ENCODE assay signal across 33 mouse cellular contexts in the genomic region with DNA sequence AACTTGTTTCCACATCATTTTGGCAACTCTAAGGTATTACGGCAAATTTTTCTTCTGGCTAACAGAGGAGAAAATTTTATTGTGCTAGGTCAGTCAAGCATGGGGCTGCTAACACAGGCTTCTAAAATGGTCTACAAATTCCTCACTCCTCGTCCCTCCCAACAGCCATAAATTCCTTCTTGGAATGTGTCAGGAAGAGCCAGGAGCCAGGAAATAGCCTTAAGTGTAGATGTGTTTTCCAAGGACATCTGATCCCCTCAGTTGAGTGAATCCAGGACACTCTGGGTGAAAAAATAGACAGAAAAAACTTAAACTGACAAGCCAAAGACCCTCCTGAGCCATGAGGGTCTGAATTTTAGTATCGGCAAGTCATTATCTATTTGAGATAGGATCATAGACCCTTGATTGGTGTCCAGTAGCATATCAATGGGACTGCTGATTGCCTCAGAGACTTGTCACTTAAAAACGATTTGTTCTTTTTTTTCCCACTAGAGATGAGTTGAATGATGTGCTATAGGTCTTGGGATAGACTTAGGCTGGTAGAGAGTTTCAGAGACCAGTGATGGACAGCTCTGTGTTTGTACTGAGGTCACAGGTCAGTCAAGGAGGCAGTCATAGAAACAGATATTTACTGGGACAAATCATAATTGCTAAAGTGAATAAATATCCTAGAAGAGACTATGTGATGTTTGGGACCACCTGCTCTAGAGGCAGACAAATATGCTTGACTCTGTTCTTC. TPM values are rescaled to one million over a fixed set of nuclear protein-coding genes. Genes with fewer than 3 reads are reported as not detected.
DNase-seq lines count a peak whose midpoint lies in the region; ATAC-seq lines count a peak whose summit lies in the region.
"Had no signal": no experiment of that assay in that cellular context is flagged by ENCODE, and none has a peak within 500 bp of the region (broad histone marks: within the 10 kb centered on the region; RNA-seq: fewer than 3 reads in every experiment).

No protein-coding gene starts in this region.

- 58% methylated on average over 4 of the region's 4 CpGs for WGBS in embryonic facial prominence, embryonic 12.5 days
- 66% methylated on average over 4 of the region's 4 CpGs for WGBS in embryonic facial prominence, embryonic 10.5 days
- 14% methylated on average over 4 of the region's 4 CpGs for WGBS in kidney, embryonic 15.5 days

- no peaks in the 10 kb centered on the region for H3K9me3 ChIP-seq in embryonic facial prominence, embryonic 12.5 days
- no peaks in the 10 kb centered on the region for H3K9me3 ChIP-seq in embryonic facial prominence, embryonic 10.5 days
- no peaks in the 10 kb centered on the region for H3K9me3 ChIP-seq in kidney, embryonic 15.5 days (replicated peaks)
- H3K9me3 ChIP-seq: forebrain, embryonic 10.5 days; forebrain, embryonic 15.5 days; heart, embryonic 12.5 days; hindbrain, embryonic 15.5 days; limb, embryonic 12.5 days; liver, embryonic 15.5 days; midbrain, embryonic 10.5 days; neural tube, embryonic 12.5 days had no signal

- H3K9ac ChIP-seq in embryonic facial prominence, embryonic 12.5 days = no peak overlapping the region
- H3K9ac ChIP-seq in kidney, embryonic 15.5 days = no peak overlapping the region
- H3K9ac ChIP-seq: forebrain, embryonic 15.5 days; heart, embryonic 12.5 days; hindbrain, embryonic 15.5 days; limb, embryonic 12.5 days; liver, embryonic 15.5 days; lung, embryonic 14.5 days; neural tube, embryonic 12.5 days had no signal

- no peak overlapping the region for H3K4me2 ChIP-seq in embryonic facial prominence, embryonic 12.5 days (replicated peaks)
- H3K4me2 ChIP-seq in kidney, embryonic 15.5 days = no peak overlapping the region
- H3K4me2 ChIP-seq: forebrain, embryonic 15.5 days; heart, embryonic 12.5 days; hindbrain, embryonic 15.5 days; limb, embryonic 12.5 days; liver, embryonic 15.5 days; lung, embryonic 14.5 days; neural tube, embryonic 12.5 days had no signal

- no peak overlapping the region for H3K4me3 ChIP-seq in embryonic facial prominence, embryonic 12.5 days
- no peak overlapping the region for H3K4me3 ChIP-seq in embryonic facial prominence, embryonic 10.5 days
- H3K4me3 ChIP-seq in kidney, embryonic 15.5 days (replicated peaks) = no peak overlapping the region
- H3K4me3 ChIP-seq: forebrain, embryonic 10.5 days; forebrain, embryonic 15.5 days; heart, adult 2 months; heart, embryonic 12.5 days; hindbrain, embryonic 15.5 days; layer of hippocampus, adult 2 months; left cerebral cortex, adult 2 months; limb, embryonic 12.5 days; liver, embryonic 15.5 days; midbrain, embryonic 10.5 days; myocyte; neural tube, embryonic 12.5 days had no signal

- no peaks in the 10 kb centered on the region for H3K27me3 ChIP-seq in embryonic facial prominence, embryonic 12.5 days
- no peaks in the 10 kb centered on the region for H3K27me3 ChIP-seq in embryonic facial prominence, embryonic 10.5 days (replicated peaks; ENCODE audit: low read depth, poor library complexity, severe bottlenecking)
- H3K27me3 ChIP-seq in kidney, embryonic 15.5 days = no peaks in the 10 kb centered on the region
- H3K27me3 ChIP-seq: forebrain, embryonic 15.5 days; heart, embryonic 12.5 days; hindbrain, embryonic 15.5 days; limb, embryonic 12.5 days; liver, embryonic 15.5 days; neural tube, embryonic 12.5 days had no signal

- peaks cover 3% of the 10 kb centered on the region; the same call in 1 of the 2 replicates for H3K4me1 ChIP-seq in embryonic facial prominence, embryonic 12.5 days
- peaks cover 6% of the 10 kb centered on the region for H3K4me1 ChIP-seq in embryonic facial prominence, embryonic 10.5 days
- peaks cover 14% of the 10 kb centered on the region; the same call in 1 of the 2 replicates for H3K4me1 ChIP-seq in kidney, embryonic 15.5 days
- H3K4me1 ChIP-seq: forebrain, embryonic 15.5 days; heart, embryonic 12.5 days; hindbrain, embryonic 15.5 days; liver, embryonic 15.5 days; midbrain, embryonic 10.5 days; neural tube, embryonic 12.5 days had no signal

- no peak for DNase-seq in embryonic facial prominence, embryonic 10.5 days (ENCODE audit: low spot score)
- no peak for DNase-seq in kidney, postnatal 25 days
- DNase-seq in Muller cell, postnatal 12 days (ENCODE audit: inconsistent ontology term) = peak; percentile 83
- DNase-seq in embryo, embryonic 9.5 days (ENCODE audit: extremely low spot score) = peak; percentile 10
- DNase-seq in c-Kit-positive CD71-positive TER-119-positive erythroid progenitor cells, embryonic 14.5 days (ENCODE audit: low spot score) = no peak
- DNase-seq: adrenal gland, adult 2 months; adrenal gland, postnatal 36 days; cerebellum, adult 9-10 months; cerebellum, postnatal 36 days; gastrocnemius, postnatal 25 days; heart, adult 2 months; kidney, adult 18-20 months; lung, embryonic 14.5 days; lung, postnatal 14 days; thymus, adult 18-20 months; thymus, postnatal 25 days had no signal

- peaks cover 5% of the 10 kb centered on the region; the same call in 1 of the 2 replicates for H3K36me3 ChIP-seq in embryonic facial prominence, embryonic 12.5 days
- H3K36me3 ChIP-seq in embryonic facial prominence, embryonic 10.5 days (replicated peaks) = no peaks in the 10 kb centered on the region
- peaks cover 7% of the 10 kb centered on the region; the same call in 1 of the 2 replicates for H3K36me3 ChIP-seq in kidney, embryonic 15.5 days
- H3K36me3 ChIP-seq: forebrain, embryonic 10.5 days; forebrain, embryonic 15.5 days; G1E; heart, embryonic 12.5 days; hindbrain, embryonic 15.5 days; liver, embryonic 15.5 days; midbrain, embryonic 10.5 days; neural tube, embryonic 12.5 days had no signal

- 0 out of 2 replicates have a peak, but pooled peaks have one; percentile 10 for ATAC-seq in embryonic facial prominence, embryonic 12.5 days (ENCODE audit: insufficient number of reproducible peaks, insufficient read depth, low FRiP score, low TSS enrichment)
- ATAC-seq in kidney, embryonic 15.5 days (replicated peaks; ENCODE audit: low FRiP score) = peak; percentile 89
- ATAC-seq in cerebellum, adult (ENCODE audit: insufficient number of reproducible peaks, low FRiP score, low TSS enrichment) = no peak
- ATAC-seq: forebrain, embryonic 15.5 days; inflammation-experienced regulatory T-cells, adult 6 months had no signal

- H3K27ac ChIP-seq in embryonic facial prominence, embryonic 12.5 days = no peak overlapping the region
- H3K27ac ChIP-seq in embryonic facial prominence, embryonic 10.5 days (replicated peaks) = no peak overlapping the region
- H3K27ac ChIP-seq in kidney, embryonic 15.5 days = peak overlapping the region; percentile 43; the same call in 1 of the 2 replicates
- H3K27ac ChIP-seq: forebrain, embryonic 10.5 days; forebrain, embryonic 15.5 days; heart, adult 2 months; hindbrain, embryonic 15.5 days; layer of hippocampus, adult 2 months; left cerebral cortex, adult 2 months; limb, embryonic 12.5 days; liver, embryonic 15.5 days; midbrain, embryonic 10.5 days; neural tube, embryonic 12.5 days; stomach, postnatal 0 days had no signal

RNA-seq across cellular contexts. Expression of gene Tnc, which starts 22.6 kb away (rescaled TPM):
- 47.1 and 53.7 TPM in 2 replicates for polyA plus RNA-seq in embryonic facial prominence, embryonic 12.5 days (2016; fragmentation: Nextera tagmentation; extraction: Ambion mirVana)
- 2.9 and 7.1 TPM in 2 replicates for polyA plus RNA-seq in embryonic facial prominence, embryonic 10.5 days (2016; fragmentation: Nextera tagmentation; extraction: Ambion mirVana)
- 19.6 and 22.9 TPM in 2 replicates for polyA plus RNA-seq in kidney, embryonic 15.5 days (2015; fragmentation: Nextera tagmentation; extraction: Ambion mirVana)
- polyA plus RNA-seq: G1E had no signal

Comparison
In these comparisons a context has a peak if more than half of its experiments do, and no peak if none do; other contexts are left out.
1. DNase-seq: peak in Muller cell, postnatal 12 days (single experiment) and embryo, embryonic 9.5 days (single experiment); none in embryonic facial prominence, embryonic 10.5 days (single experiment), kidney, postnatal 25 days (0 of 2) and c-Kit-positive CD71-positive TER-119-positive erythroid progenitor cells, embryonic 14.5 days (single experiment).